Mouse (Mus musculus): Measurements from ENCODE around the gene Hdhd5. TPM values are rescaled to one million over a fixed set of nuclear protein-coding genes. Genes with fewer than 3 reads are reported as not detected.
A peak's percentile ranks its signal among the peaks of the same experiment; 100 is the strongest.

Hdhd5 gene
- polyA plus RNA-seq, 1 experiment = 25.3 TPM

GRCm38 (mm10) chr6:120466609-120467329 lies 64.3 kb downstream of the Hdhd5 start:
- Histone ChIP-seq H3K4me3 (replicated peaks; ENCODE audit: control insufficient read depth, low read depth, low read length) (peak overlapping the region; percentile 52), H3K27ac (ENCODE audit: control insufficient read depth, insufficient read depth, low read depth, low read length, poor library complexity) (peak overlapping the region; percentile 88), H3K4me1 (ENCODE audit: control insufficient read depth, insufficient read depth, low read length) (peaks cover 12% of the 10 kb centered on the region; the same call in 1 of the 2 replicates)
- no peak for TF ChIP-seq POLR2A (IDR thresholded peaks at IDR 0.05; ENCODE audit: borderline replicate concordance, control insufficient read depth, low read depth, low read length)
- TF ChIP-seq CTCF (IDR thresholded peaks at IDR 0.05; ENCODE audit: control insufficient read depth, insufficient read depth, low read length) = no peak
- WGBS = under 1% methylated on average over 10 of the region's 10 CpGs

GRCm38 (mm10) chr6:120465393-120465792 lies 65.7 kb downstream of the Hdhd5 start:
- H3K27ac ChIP-seq (ENCODE audit: control insufficient read depth, insufficient read depth, low read depth, low read length, poor library complexity) = peak overlapping the region; percentile 1; the same call in 1 of the 2 replicates
- peaks cover 10% of the 10 kb centered on the region; the same call in 1 of the 2 replicates for H3K4me1 ChIP-seq (ENCODE audit: control insufficient read depth, insufficient read depth, low read length)

GRCm38 (mm10) chr6:120464406-120464939 lies 66.6 kb downstream of the Hdhd5 start:
- H3K27ac ChIP-seq (ENCODE audit: control insufficient read depth, insufficient read depth, low read depth, low read length, poor library complexity) = peak overlapping the region; percentile 98
- no peak for TF ChIP-seq CTCF (IDR thresholded peaks at IDR 0.05; ENCODE audit: control insufficient read depth, insufficient read depth, low read length)
- no peak for TF ChIP-seq POLR2A (IDR thresholded peaks at IDR 0.05; ENCODE audit: borderline replicate concordance, control insufficient read depth, low read depth, low read length)
- H3K4me1 ChIP-seq (ENCODE audit: control insufficient read depth, insufficient read depth, low read length) = peaks cover 6% of the 10 kb centered on the region; the same call in 1 of the 2 replicates
- 7% methylated on average over 9 of the region's 9 CpGs for WGBS
- peak overlapping the region; percentile 95 for H3K4me3 ChIP-seq (replicated peaks; ENCODE audit: control insufficient read depth, low read depth, low read length)

More at GRCm38 (mm10) chr6:120465393-120465792, 65.7 kb downstream of the Hdhd5 start:
- H3K4me3 ChIP-seq (replicated peaks; ENCODE audit: control insufficient read depth, low read depth, low read length) = no peak overlapping the region
- no peak for TF ChIP-seq POLR2A (IDR thresholded peaks at IDR 0.05; ENCODE audit: borderline replicate concordance, control insufficient read depth, low read depth, low read length)
- TF ChIP-seq CTCF (IDR thresholded peaks at IDR 0.05; ENCODE audit: control insufficient read depth, insufficient read depth, low read length) = no peak
- 11% methylated on average over 4 of the region's 4 CpGs for WGBS

- no peak for TF ChIP-seq POLR2A (IDR thresholded peaks at IDR 0.05; ENCODE audit: borderline replicate concordance, control insufficient read depth, low read depth, low read length)
- TF ChIP-seq CTCF (IDR thresholded peaks at IDR 0.05; ENCODE audit: control insufficient read depth, insufficient read depth, low read length) = peak; percentile 17; the same call in 1 of the 2 replicates
- H3K4me3 ChIP-seq (replicated peaks; ENCODE audit: control insufficient read depth, low read depth, low read length) = peak overlapping the region; percentile 95
- peaks cover 6% of the 10 kb centered on the region; the same call in 1 of the 2 replicates for H3K4me1 ChIP-seq (ENCODE audit: control insufficient read depth, insufficient read depth, low read length)
- under 1% methylated on average over 11 of the region's 11 CpGs for WGBS
- H3K27ac ChIP-seq (ENCODE audit: control insufficient read depth, insufficient read depth, low read depth, low read length, poor library complexity) = peak overlapping the region; percentile 98
These were observed 67.2 kb downstream of the Hdhd5 start for GRCm38 (mm10) chr6:120463884-120464283.

GRCm38 (mm10) chr6:120463086-120463871 lies 67.8 kb downstream of the Hdhd5 start, which contains the start of gene Il17ra:
Gene Il17ra (plus strand): TSS chr6:120463247.
- no peak for TF ChIP-seq CTCF (IDR thresholded peaks at IDR 0.05; ENCODE audit: control insufficient read depth, insufficient read depth, low read length)
- peak; percentile 94; the same call in 1 of the 2 replicates for TF ChIP-seq POLR2A (IDR thresholded peaks at IDR 0.05; ENCODE audit: borderline replicate concordance, control insufficient read depth, low read depth, low read length)
- H3K4me3 ChIP-seq (replicated peaks; ENCODE audit: control insufficient read depth, low read depth, low read length) = peak within 1 kb of the TSS; percentile 95
- H3K4me1 ChIP-seq (ENCODE audit: control insufficient read depth, insufficient read depth, low read length) = peaks cover 6% of the 10 kb centered on the region; the same call in 1 of the 2 replicates
- peak within 1 kb of the TSS; percentile 98 for H3K27ac ChIP-seq (ENCODE audit: control insufficient read depth, insufficient read depth, low read depth, low read length, poor library complexity)
- under 1% methylated on average over 90 of the region's 90 CpGs for WGBS

- Histone ChIP-seq H3K4me3 (replicated peaks; ENCODE audit: control insufficient read depth, low read depth, low read length) (no peak overlapping the region), H3K27ac (ENCODE audit: control insufficient read depth, insufficient read depth, low read depth, low read length, poor library complexity) (no peak overlapping the region), H3K4me1 (ENCODE audit: control insufficient read depth, insufficient read depth, low read length) (peaks cover 3% of the 10 kb centered on the region; the same call in 1 of the 2 replicates)
- WGBS = 76% methylated on average over 6 of the region's 6 CpGs
- TF ChIP-seq CTCF (IDR thresholded peaks at IDR 0.05; ENCODE audit: control insufficient read depth, insufficient read depth, low read length) = no peak
- no peak for TF ChIP-seq POLR2A (IDR thresholded peaks at IDR 0.05; ENCODE audit: borderline replicate concordance, control insufficient read depth, low read depth, low read length)
These were observed 68.9 kb downstream of the Hdhd5 start for GRCm38 (mm10) chr6:120462251-120462650.

- H3K4me1 ChIP-seq (ENCODE audit: control insufficient read depth, insufficient read depth, low read length) = peaks cover 2% of the 10 kb centered on the region; the same call in 1 of the 2 replicates
- no peak overlapping the region for H3K27ac ChIP-seq (ENCODE audit: control insufficient read depth, insufficient read depth, low read depth, low read length, poor library complexity)
- TF ChIP-seq POLR2A (IDR thresholded peaks at IDR 0.05; ENCODE audit: borderline replicate concordance, control insufficient read depth, low read depth, low read length) (no peak), CTCF (IDR thresholded peaks at IDR 0.05; ENCODE audit: control insufficient read depth, insufficient read depth, low read length) (no peak)
- WGBS = 90% methylated on average over 15 of the region's 15 CpGs
- H3K4me3 ChIP-seq (replicated peaks; ENCODE audit: control insufficient read depth, low read depth, low read length) = no peak overlapping the region
These were observed 69.9 kb downstream of the Hdhd5 start for GRCm38 (mm10) chr6:120461217-120461616.

Other genes starting within 250 kb of the Hdhd5 start
- gene D330020A13Rik, start 237.0 kb downstream of the Hdhd5 start, polyA plus RNA-seq (2011; ENCODE audit: insufficient read depth, insufficient read length, low replicate concordance, missing spikeins) = not detected in 2 replicates
- 1.0 TPM in 1 of 2 replicates, not detected in the other for gene B4galnt3, start 236.8 kb downstream of the Hdhd5 start, polyA plus RNA-seq (2011; ENCODE audit: insufficient read depth, insufficient read length, low replicate concordance, missing spikeins)
- gene Kdm5a, start 167.2 kb downstream of the Hdhd5 start, polyA plus RNA-seq (2011; ENCODE audit: insufficient read depth, insufficient read length, low replicate concordance, missing spikeins) = 51.3 and 59.8 TPM in 2 replicates
- gene Ccdc77, start 166.9 kb downstream of the Hdhd5 start, polyA plus RNA-seq (2011; ENCODE audit: insufficient read depth, insufficient read length, low replicate concordance, missing spikeins) = 9.7 and 15.7 TPM in 2 replicates
- gene Il17ra, start 68.1 kb downstream of the Hdhd5 start, polyA plus RNA-seq (2011; ENCODE audit: insufficient read depth, insufficient read length, low replicate concordance, missing spikeins) = 31.9 and 57.8 TPM in 2 replicates
- gene Tmem121b, start 37.5 kb downstream of the Hdhd5 start, polyA plus RNA-seq (2011; ENCODE audit: insufficient read depth, insufficient read length, low replicate concordance, missing spikeins) = not detected in 2 replicates
- 28.7 and 49.8 TPM in 2 replicates for gene Cecr2, start 135.1 kb upstream of the Hdhd5 start, polyA plus RNA-seq (2011; ENCODE audit: insufficient read depth, insufficient read length, low replicate concordance, missing spikeins)
- not detected in 2 replicates for gene Slc25a18, start 242.3 kb upstream of the Hdhd5 start, polyA plus RNA-seq (2011; ENCODE audit: insufficient read depth, insufficient read length, low replicate concordance, missing spikeins)